9 mouse cellular contexts compared by ENCODE assay signal in genomic region chr3:28333869-28334268, GRCm38 (mm10).
A peak's percentile ranks its signal among the peaks of the same experiment; 100 is the strongest.
DNase-seq lines count a peak whose midpoint lies in the region; ATAC-seq lines count a peak whose summit lies in the region.
"Had no signal": no experiment of that assay in that cellular context is flagged by ENCODE, and none has a peak within 500 bp of the region (broad histone marks: within the 10 kb centered on the region; RNA-seq: fewer than 3 reads in every experiment).

No protein-coding gene starts in this region.

- H3K4me2 ChIP-seq in embryonic facial prominence, embryonic 14.5 days (ENCODE audit: low read depth, low read length): no peak overlapping the region
- H3K4me2 ChIP-seq in kidney, embryonic 16.5 days (replicated peaks; ENCODE audit: low read depth, low read length): no peak overlapping the region
- no peak overlapping the region for H3K4me2 ChIP-seq in lung, embryonic 16.5 days (ENCODE audit: low read depth, low read length)
- H3K4me2 ChIP-seq: neural tube, embryonic 15.5 days had no signal

- WGBS in embryonic facial prominence, embryonic 14.5 days: 60% methylated on average over 6 of the region's 6 CpGs
- WGBS in embryonic facial prominence, embryonic 10.5 days: 81% methylated on average over 6 of the region's 6 CpGs
- 75% methylated on average over 6 of the region's 6 CpGs for WGBS in kidney, embryonic 16.5 days
- WGBS in lung, embryonic 16.5 days: 35% methylated on average over 6 of the region's 6 CpGs

- no peaks in the 10 kb centered on the region for H3K4me1 ChIP-seq in embryonic facial prominence, embryonic 14.5 days (ENCODE audit: control insufficient read depth, insufficient read depth, low read length)
- peaks cover 4% of the 10 kb centered on the region; the same call in 1 of the 2 replicates for H3K4me1 ChIP-seq in embryonic facial prominence, embryonic 10.5 days
- H3K4me1 ChIP-seq in kidney, embryonic 16.5 days (ENCODE audit: insufficient read depth, low read length): no peaks in the 10 kb centered on the region
- peaks cover 6% of the 10 kb centered on the region for H3K4me1 ChIP-seq in lung, embryonic 16.5 days (replicated peaks; ENCODE audit: control insufficient read depth, insufficient read depth, low read length)

- H3K9ac ChIP-seq in embryonic facial prominence, embryonic 14.5 days (ENCODE audit: low read depth, low read length): no peak overlapping the region
- H3K9ac ChIP-seq in kidney, embryonic 16.5 days (replicated peaks; ENCODE audit: low read length): no peak overlapping the region
- no peak overlapping the region for H3K9ac ChIP-seq in lung, embryonic 16.5 days (ENCODE audit: low read length)
- H3K9ac ChIP-seq: neural tube, embryonic 15.5 days had no signal

- no peak overlapping the region for H3K4me3 ChIP-seq in embryonic facial prominence, embryonic 14.5 days (ENCODE audit: low read depth, low read length)
- no peak overlapping the region for H3K4me3 ChIP-seq in embryonic facial prominence, embryonic 10.5 days
- H3K4me3 ChIP-seq in kidney, embryonic 16.5 days (ENCODE audit: low read length): no peak overlapping the region
- no peak overlapping the region for H3K4me3 ChIP-seq in lung, embryonic 16.5 days (ENCODE audit: low read length)
- H3K4me3 ChIP-seq: neural tube, embryonic 15.5 days had no signal

- peak; percentile 79 for DNase-seq in embryonic facial prominence, embryonic 14.5 days (ENCODE audit: low spot score)
- DNase-seq in embryonic facial prominence, embryonic 10.5 days (ENCODE audit: low spot score): no peak
- DNase-seq in kidney, postnatal 10 days: peak; percentile 42
- peak; percentile 66 for DNase-seq in ZHBTc4 (ENCODE audit: low read depth, low spot score)
- DNase-seq in spleen, adult 18-20 months: no peak
- DNase-seq in left cerebral cortex, adult 8-10 months (ENCODE audit: low spot score in 2 of 2): no peak

- ATAC-seq in embryonic facial prominence, embryonic 14.5 days (ENCODE audit: low read depth): peak; percentile 53
- no peak for ATAC-seq in kidney, embryonic 16.5 days (ENCODE audit: low FRiP score, low TSS enrichment)
- ATAC-seq in lung, embryonic 16.5 days (ENCODE audit: low read depth): peak; percentile 95

- H3K9me3 ChIP-seq in embryonic facial prominence, embryonic 14.5 days (ENCODE audit: control insufficient read depth, low read length): no peaks in the 10 kb centered on the region
- no peaks in the 10 kb centered on the region for H3K9me3 ChIP-seq in embryonic facial prominence, embryonic 10.5 days
- no peaks in the 10 kb centered on the region for H3K9me3 ChIP-seq in kidney, embryonic 16.5 days (ENCODE audit: low read length)
- H3K9me3 ChIP-seq in lung, embryonic 16.5 days (ENCODE audit: control insufficient read depth, low read length): no peaks in the 10 kb centered on the region
- H3K9me3 ChIP-seq: neural tube, embryonic 15.5 days had no signal

- no peaks in the 10 kb centered on the region for H3K27me3 ChIP-seq in embryonic facial prominence, embryonic 14.5 days (replicated peaks; ENCODE audit: control insufficient read depth, insufficient read depth, low read length)
- H3K27me3 ChIP-seq in embryonic facial prominence, embryonic 10.5 days (replicated peaks; ENCODE audit: low read depth, poor library complexity, severe bottlenecking): no peaks in the 10 kb centered on the region
- no peaks in the 10 kb centered on the region for H3K27me3 ChIP-seq in kidney, embryonic 16.5 days (ENCODE audit: insufficient read depth, low read length)
- no peaks in the 10 kb centered on the region for H3K27me3 ChIP-seq in lung, embryonic 16.5 days (ENCODE audit: control insufficient read depth, insufficient read depth, low read depth, low read length)
- H3K27me3 ChIP-seq: neural tube, embryonic 15.5 days had no signal

- H3K27ac ChIP-seq in embryonic facial prominence, embryonic 14.5 days (replicated peaks; ENCODE audit: low read depth, low read length): no peak overlapping the region
- no peak overlapping the region for H3K27ac ChIP-seq in embryonic facial prominence, embryonic 10.5 days (replicated peaks)
- H3K27ac ChIP-seq in kidney, embryonic 16.5 days (ENCODE audit: low read length): no peak overlapping the region
- H3K27ac ChIP-seq in lung, embryonic 16.5 days (ENCODE audit: low read length): peak overlapping the region; percentile 64
- H3K27ac ChIP-seq: neural tube, embryonic 15.5 days had no signal

- no peaks in the 10 kb centered on the region for H3K36me3 ChIP-seq in embryonic facial prominence, embryonic 14.5 days (ENCODE audit: control insufficient read depth, insufficient read depth, low read length)
- no peaks in the 10 kb centered on the region for H3K36me3 ChIP-seq in embryonic facial prominence, embryonic 10.5 days (replicated peaks)
- no peaks in the 10 kb centered on the region for H3K36me3 ChIP-seq in kidney, embryonic 16.5 days (ENCODE audit: insufficient read depth, low read length)
- H3K36me3 ChIP-seq in lung, embryonic 16.5 days (ENCODE audit: control insufficient read depth, insufficient read depth, low read length): no peaks in the 10 kb centered on the region
- H3K36me3 ChIP-seq: neural tube, embryonic 15.5 days had no signal

Comparison
In these comparisons a context has a peak if more than half of its experiments do, and no peak if none do; other contexts are left out.
1. DNase-seq: peak in embryonic facial prominence, embryonic 14.5 days (single experiment), kidney, postnatal 10 days (single experiment) and ZHBTc4 (single experiment); none in embryonic facial prominence, embryonic 10.5 days (single experiment), spleen, adult 18-20 months (0 of 2) and left cerebral cortex, adult 8-10 months (0 of 2).